Mouse (Mus musculus) ovary, postnatal 14 days (tissue): ENCODE results near the gene Oaf.

ENCODE experiments used
- DNase-seq: peaks from one replicate; pipeline ENCODE4 v3.0.0; 2022; ENCODE audit warnings: low spot score

Gene Oaf

GRCm38 (mm10) chr9:43225481-43225880, 14.2 kb downstream of the Oaf start:
- DNase-seq = no peak

DNA sequence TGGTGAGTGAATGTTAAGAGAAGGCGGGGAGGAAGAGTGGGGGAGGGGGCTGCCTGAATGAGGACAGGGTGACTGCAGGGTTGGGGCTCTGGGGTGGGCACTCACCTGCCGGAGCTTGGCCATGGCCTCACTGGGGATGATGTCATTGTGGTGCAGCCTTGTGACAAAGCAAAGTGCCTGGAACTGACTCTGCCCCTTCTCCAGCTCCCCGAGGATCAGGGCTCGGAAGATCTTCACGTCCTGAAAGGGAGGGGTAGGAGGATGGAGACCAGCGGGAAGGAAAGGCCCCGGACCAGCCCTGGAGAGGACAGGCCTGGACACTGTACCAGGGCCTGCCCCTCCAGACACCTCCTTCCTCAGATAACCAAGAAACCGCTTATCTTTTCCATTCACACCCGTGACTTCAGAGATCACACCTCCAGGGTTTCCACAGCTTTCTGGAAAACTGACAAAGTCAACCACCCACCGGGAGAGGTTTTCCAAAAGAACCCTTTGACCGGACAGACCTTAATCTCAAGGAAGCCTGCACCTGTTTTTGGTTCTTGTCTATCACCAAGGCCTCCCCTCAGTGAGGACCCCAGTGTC, 14.8 kb downstream of the Oaf start:
- DNase-seq = no peak

- DNase-seq = no peak
Measured at GRCm38 (mm10) chr9:43222429-43222715, 17.3 kb downstream of the Oaf start.

DNA sequence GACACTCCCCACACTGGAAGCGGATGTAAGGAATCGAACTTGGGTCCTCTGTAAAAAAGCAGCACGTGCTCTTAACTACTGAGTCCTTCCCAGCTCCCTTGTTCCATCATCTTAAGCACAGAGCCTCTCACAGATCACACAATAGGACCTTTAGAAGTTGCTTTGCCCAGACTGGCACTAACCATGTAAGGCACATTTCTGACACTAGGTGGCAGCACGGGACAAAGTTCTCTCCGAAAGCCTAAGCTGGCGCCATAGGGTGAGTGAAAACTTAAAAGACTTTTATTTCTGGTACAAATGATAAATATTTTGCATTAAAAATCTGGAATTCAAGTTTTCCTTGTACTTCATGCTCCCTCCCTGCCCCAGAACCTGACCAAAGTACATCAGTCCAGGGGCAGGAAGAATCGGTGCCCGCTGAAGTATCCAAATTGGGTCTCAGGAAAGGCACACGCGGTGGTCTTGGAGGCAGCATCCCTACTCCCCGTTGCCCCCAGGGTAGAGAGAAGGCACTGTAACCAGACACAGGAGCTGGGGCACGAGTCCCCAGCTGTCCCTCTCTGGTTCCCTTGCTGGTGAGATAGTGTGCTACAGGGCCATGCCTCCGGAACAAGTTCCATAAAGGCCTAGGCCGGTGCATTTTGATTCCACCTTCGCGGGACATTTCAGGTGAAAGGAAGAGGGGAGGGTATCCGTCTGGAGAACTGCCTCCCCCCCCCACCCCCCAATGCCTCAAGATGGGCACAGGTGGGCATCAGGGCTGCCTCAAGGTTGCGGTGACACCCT, 17.9 kb downstream of the Oaf start:
- DNase-seq = peak; percentile 89

DNA sequence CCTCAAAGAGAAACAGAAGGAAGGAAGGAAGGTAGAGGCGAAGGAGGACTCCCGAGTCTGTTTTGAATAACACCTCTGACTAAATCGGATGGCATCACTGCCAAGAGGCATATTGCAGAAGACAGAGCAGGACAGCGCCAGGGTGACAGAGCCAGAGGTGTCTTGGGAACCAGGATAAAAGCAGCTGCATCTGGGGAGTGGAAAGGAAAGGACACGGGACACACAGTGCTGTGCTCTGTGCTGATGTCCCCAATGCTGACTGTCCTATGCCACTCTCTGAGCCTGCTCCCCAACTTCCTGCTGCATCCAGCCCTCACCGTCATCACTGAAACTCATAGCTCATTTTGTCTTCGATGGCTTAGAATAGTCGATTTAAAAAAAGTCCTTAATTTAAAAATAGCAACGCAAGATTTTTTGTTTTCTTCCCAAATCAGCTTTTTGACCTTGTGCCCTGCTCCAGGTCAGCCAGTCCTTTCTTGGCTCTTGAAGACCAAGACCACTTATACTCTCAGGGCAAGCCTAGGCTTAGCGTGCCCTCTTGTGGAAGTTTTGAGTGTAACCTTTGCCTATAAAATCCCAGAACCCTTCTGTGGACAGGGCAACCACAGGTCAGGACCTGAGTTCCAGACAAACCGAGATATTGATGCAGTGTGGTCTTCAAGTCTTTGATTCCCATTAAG, 28.8 kb downstream of the Oaf start:
- DNase-seq = peak; percentile 53

DNA sequence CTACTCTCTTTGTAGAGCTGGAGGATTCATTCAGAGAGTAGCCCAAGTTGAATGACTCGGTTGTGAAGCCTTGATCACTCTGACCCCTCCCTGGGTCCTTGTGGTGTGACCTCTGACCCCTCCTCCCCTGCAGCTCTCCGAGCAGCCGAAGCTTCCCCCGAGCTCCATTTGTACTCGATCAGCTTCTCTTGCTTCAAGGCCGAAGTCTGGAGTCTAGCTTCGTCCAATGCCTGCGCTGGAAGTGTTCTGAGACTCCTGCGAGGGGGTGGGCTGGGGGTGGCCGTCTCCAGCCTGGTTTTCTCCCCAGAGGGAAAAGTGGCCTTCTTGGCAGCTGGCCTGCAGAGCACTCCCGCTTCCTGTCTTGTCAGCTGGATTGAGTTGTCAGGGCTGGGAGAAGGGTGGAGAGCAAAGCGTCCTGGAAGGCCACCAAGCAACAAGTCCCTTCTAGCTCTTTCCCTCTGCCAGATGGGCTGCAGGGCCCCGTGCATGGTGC, 29.5 kb downstream of the Oaf start, which contains the start of gene Pou2f3:
TSS of gene Pou2f3 (minus strand) at position 180 of the 493 bp plus-strand sequence.
- DNase-seq = peak; percentile 38

- no peak for DNase-seq
Measured at GRCm38 (mm10) chr9:43206022-43206390, 33.7 kb downstream of the Oaf start.

GRCm38 (mm10) chr9:43205343-43206021, 34.2 kb downstream of the Oaf start:
- no peak for DNase-seq

GRCm38 (mm10) chr9:43200212-43200611, 39.5 kb downstream of the Oaf start:
- no peak for DNase-seq

GRCm38 (mm10) chr9:43194001-43194400, 45.7 kb downstream of the Oaf start:
- DNase-seq = no peak

DNA sequence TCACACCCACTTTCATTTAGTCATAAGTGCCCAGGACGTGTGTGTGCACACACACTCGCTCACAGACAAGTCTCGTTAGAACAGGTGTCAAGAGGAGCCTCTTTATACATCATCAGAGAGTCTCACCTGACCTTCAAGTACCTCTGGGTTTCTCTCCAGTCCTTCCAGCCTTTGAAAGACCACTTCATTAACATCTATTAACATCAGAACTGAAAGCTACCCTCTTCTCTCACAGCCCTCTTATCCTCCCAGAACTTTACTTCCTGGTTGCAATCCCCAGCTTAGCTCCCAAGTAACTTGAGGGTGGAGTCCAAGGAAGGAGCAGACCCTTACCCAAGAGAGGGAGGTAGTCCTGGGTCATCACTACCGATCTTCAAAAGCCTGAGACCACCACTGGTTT, 48.1 kb downstream of the Oaf start:
- no peak for DNase-seq

GRCm38 (mm10) chr9:43189021-43189356, 50.7 kb downstream of the Oaf start:
- DNase-seq = no peak

DNA sequence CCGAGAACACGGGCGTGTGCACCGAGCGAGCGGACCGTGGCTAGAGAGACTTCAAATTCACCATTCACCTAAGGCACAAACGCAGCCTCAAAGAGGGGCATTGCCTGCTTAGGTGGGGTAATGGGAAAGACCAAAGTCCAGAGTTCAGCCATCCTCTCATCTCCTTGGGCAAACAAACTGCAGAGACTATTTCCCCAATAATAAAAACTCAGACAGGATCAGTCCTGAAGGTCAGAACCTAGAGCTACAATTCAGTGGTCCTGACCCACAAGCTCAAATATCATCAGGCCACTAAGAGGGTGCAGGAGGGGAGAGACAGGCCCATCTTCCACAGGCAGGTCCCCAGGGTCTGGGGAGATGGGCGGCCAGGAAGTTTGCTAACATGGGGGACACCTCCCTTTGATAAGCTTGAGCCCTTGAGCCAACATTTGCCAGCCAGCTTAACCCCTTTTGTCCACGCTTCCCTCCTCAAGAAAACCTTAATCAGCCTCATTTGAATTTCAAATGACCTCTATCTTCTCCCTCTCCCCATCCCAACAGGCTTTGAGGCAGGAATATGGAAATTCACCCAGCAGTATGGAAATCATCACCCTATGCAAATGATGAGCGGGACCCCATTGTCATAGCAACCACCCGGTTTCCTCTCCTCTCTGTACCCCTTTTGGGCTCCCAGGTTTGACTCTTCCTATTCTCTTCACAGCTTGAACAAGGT, 51.2 kb downstream of the Oaf start:
- no peak for DNase-seq

GRCm38 (mm10) chr9:43179614-43180013, 60.1 kb downstream of the Oaf start:
- no peak for DNase-seq

DNA sequence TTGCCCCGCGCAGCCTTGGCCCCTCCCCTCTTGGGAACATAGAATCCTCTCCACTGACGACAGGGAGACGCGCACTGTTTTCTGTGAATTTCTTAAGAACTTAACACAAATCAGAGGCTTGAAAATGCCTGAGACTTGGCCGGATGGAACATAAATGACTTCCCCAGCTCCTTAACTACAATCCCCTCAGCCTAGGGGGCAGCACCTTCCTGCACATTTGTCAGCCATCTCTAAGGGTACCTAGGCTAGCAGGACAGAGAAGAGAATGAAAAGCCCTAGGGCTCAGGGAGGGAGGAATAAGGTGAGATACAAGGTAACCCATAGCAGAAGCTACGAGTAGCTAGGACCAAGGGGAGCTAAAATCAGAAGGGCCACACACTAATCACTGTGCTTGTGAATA, 61.5 kb downstream of the Oaf start:
- DNase-seq = no peak
